Mouse (Mus musculus) thymus, adult 2 months (tissue): Measurements from ENCODE around the gene Mad1l1.

ENCODE experiments used
- CTCF ChIP-seq: fragments of 200-500 bp; IDR thresholded peaks from 2 replicates; pipeline ENCODE4 v1.5.1; 2012; ENCODE audit warnings: mild to moderate bottlenecking, control low read depth, low read length, moderate library complexity, borderline replicate concordance; ENCODE audit not compliant: control insufficient read depth, poor library complexity, insufficient read depth; ENCODE audit errors: extremely low read depth
- POLR2A ChIP-seq: fragments of 200-500 bp; IDR thresholded peaks from 2 replicates; pipeline ENCODE4 v1.6.1; 2012; ENCODE audit warnings: mild to moderate bottlenecking, low read length, control low read depth, moderate library complexity; ENCODE audit not compliant: control insufficient read depth, poor library complexity, insufficient read depth; ENCODE audit errors: extremely low read depth

GRCm38 (mm10) chr5:140182351-140182750, 139.0 kb downstream of the Mad1l1 start:
- TF ChIP-seq CTCF: no peak
- no peak for TF ChIP-seq POLR2A
